9 mouse cellular contexts compared by ENCODE assay signal in the genomic region with DNA sequence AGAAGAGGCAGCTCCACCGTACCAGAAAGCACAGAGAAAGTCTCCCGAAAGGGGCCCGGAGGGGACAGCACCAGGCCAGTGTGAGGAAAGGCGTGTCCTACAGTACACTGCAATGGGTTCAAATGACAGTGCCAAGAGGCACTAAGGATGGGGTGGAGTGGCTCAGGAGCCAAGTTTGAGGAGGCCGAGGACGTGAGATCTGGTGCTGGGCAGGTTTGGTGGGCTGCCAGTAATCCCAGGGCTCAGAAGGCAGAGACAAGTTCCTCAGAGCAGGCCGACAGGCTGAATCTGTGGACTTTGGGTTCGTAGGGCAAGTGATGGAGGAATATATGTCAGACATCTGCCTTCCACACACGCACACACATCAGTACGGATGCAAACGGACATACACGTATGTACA. TPM values are rescaled to one million over a fixed set of nuclear protein-coding genes. Genes with fewer than 3 reads are reported as not detected.
DNase-seq lines count a peak whose midpoint lies in the region; ATAC-seq and TF ChIP-seq lines count a peak whose summit lies in the region.
"Had no signal": no experiment of that assay in that cellular context is flagged by ENCODE, and none has a peak within 500 bp of the region (broad histone marks: within the 10 kb centered on the region; RNA-seq: fewer than 3 reads in every experiment).

No protein-coding gene starts in this region.

- H3K9me3 ChIP-seq in midbrain, embryonic 10.5 days (replicated peaks) = no peaks in the 10 kb centered on the region
- no peaks in the 10 kb centered on the region for H3K9me3 ChIP-seq in midbrain, embryonic 16.5 days (replicated peaks; ENCODE audit: control insufficient read depth, low read length, poor library complexity, severe bottlenecking)
- H3K9me3 ChIP-seq in limb, embryonic 14.5 days (ENCODE audit: control insufficient read depth, low read length) = no peaks in the 10 kb centered on the region
- H3K9me3 ChIP-seq in stomach, postnatal 0 days (ENCODE audit: control insufficient read depth, low read length) = no peaks in the 10 kb centered on the region

- 81% methylated on average over 12 of the region's 12 CpGs for WGBS in midbrain, embryonic 10.5 days
- 71% methylated on average over 12 of the region's 12 CpGs for WGBS in midbrain, embryonic 16.5 days
- WGBS in limb, embryonic 14.5 days = 66% methylated on average over 12 of the region's 12 CpGs
- 56% methylated on average over 12 of the region's 12 CpGs for WGBS in stomach, postnatal 0 days

- no peak for ATAC-seq in midbrain, embryonic 16.5 days
- no peak for ATAC-seq in limb, embryonic 14.5 days (ENCODE audit: low FRiP score, low read depth)
- no peak for ATAC-seq in stomach, postnatal 0 days (ENCODE audit: low FRiP score, low TSS enrichment)
- no peak for ATAC-seq in megakaryocyte-erythroid progenitor cell, adult 5-6 weeks (replicated peaks; ENCODE audit: low FRiP score, low TSS enrichment, poor library complexity, severe bottlenecking)

- no peak for TF ChIP-seq POLR2A in limb, embryonic 14.5 days (IDR thresholded peaks at IDR 0.05; ENCODE audit: borderline replicate concordance, extremely low read depth, insufficient read depth, insufficient read length)

- DNase-seq in adrenal gland, adult 2 months = peak; percentile 48
- DNase-seq in adrenal gland, adult 8-10 months = no peak
- no peak for DNase-seq in midbrain, embryonic 10.5 days (ENCODE audit: low spot score)
- DNase-seq in limb, embryonic 14.5 days (ENCODE audit: low spot score) = no peak
- no peak for DNase-seq in stomach, postnatal 0 days (ENCODE audit: low spot score)
- DNase-seq in T-cell, adult 2 months (ENCODE audit: low spot score) = no peak
- DNase-seq: cerebellum, postnatal 25 days had no signal

- no peak for TF ChIP-seq EP300 in stomach, postnatal 0 days (optimal IDR thresholded peaks at IDR 0.05)

- H3K9ac ChIP-seq in midbrain, embryonic 16.5 days (ENCODE audit: low read depth, low read length) = no peak overlapping the region
- H3K9ac ChIP-seq in limb, embryonic 14.5 days (ENCODE audit: low read depth, low read length, severe bottlenecking) = 0 out of 2 replicates have a peak overlapping the region, but pooled peaks have one; percentile 53
- H3K9ac ChIP-seq in stomach, postnatal 0 days (ENCODE audit: low read length) = no peak overlapping the region

- peaks cover 59% of the 10 kb centered on the region for H3K4me1 ChIP-seq in midbrain, embryonic 10.5 days
- peaks cover 16% of the 10 kb centered on the region for H3K4me1 ChIP-seq in midbrain, embryonic 16.5 days (ENCODE audit: control insufficient read depth, insufficient read depth, low read length)
- H3K4me1 ChIP-seq in limb, embryonic 14.5 days (ENCODE audit: control insufficient read depth, insufficient read depth, low read length) = peaks cover 28% of the 10 kb centered on the region
- peaks cover 8% of the 10 kb centered on the region for H3K4me1 ChIP-seq in stomach, postnatal 0 days (replicated peaks; ENCODE audit: control insufficient read depth, insufficient read depth)

- TF ChIP-seq CTCF in stomach, postnatal 0 days (IDR thresholded peaks at IDR 0.05; ENCODE audit: low read depth) = no peak

- H3K27ac ChIP-seq in midbrain, embryonic 10.5 days (replicated peaks) = 0 out of 2 replicates have a peak overlapping the region, but pooled peaks have one; percentile 87
- H3K27ac ChIP-seq in midbrain, embryonic 16.5 days (ENCODE audit: low read length) = no peak overlapping the region
- H3K27ac ChIP-seq in limb, embryonic 14.5 days (replicated peaks; ENCODE audit: low read depth, low read length) = no peak overlapping the region
- H3K27ac ChIP-seq in stomach, postnatal 0 days (replicated peaks) = no peak overlapping the region

- no peaks in the 10 kb centered on the region for H3K27me3 ChIP-seq in midbrain, embryonic 10.5 days (ENCODE audit: low read depth, poor library complexity, severe bottlenecking)
- no peaks in the 10 kb centered on the region for H3K27me3 ChIP-seq in midbrain, embryonic 16.5 days (ENCODE audit: control insufficient read depth, insufficient read depth, low read depth, low read length)
- H3K27me3 ChIP-seq in limb, embryonic 14.5 days (ENCODE audit: control insufficient read depth, insufficient read depth, low read length) = no peaks in the 10 kb centered on the region
- H3K27me3 ChIP-seq in stomach, postnatal 0 days (ENCODE audit: control insufficient read depth, insufficient read depth, low read length) = no peaks in the 10 kb centered on the region

- no peak overlapping the region for H3K4me2 ChIP-seq in midbrain, embryonic 16.5 days (ENCODE audit: low read length)
- peak overlapping the region; percentile 79 for H3K4me2 ChIP-seq in limb, embryonic 14.5 days (replicated peaks; ENCODE audit: low read depth, low read length, severe bottlenecking)
- H3K4me2 ChIP-seq in stomach, postnatal 0 days (replicated peaks; ENCODE audit: low read depth) = peak overlapping the region; percentile 82

- peaks cover 40% of the 10 kb centered on the region for H3K36me3 ChIP-seq in midbrain, embryonic 10.5 days
- H3K36me3 ChIP-seq in midbrain, embryonic 16.5 days (ENCODE audit: control insufficient read depth, insufficient read depth, low read length) = no peaks in the 10 kb centered on the region
- H3K36me3 ChIP-seq in limb, embryonic 14.5 days (ENCODE audit: control insufficient read depth, insufficient read depth, low read length) = peaks cover 11% of the 10 kb centered on the region
- H3K36me3 ChIP-seq in stomach, postnatal 0 days (ENCODE audit: control insufficient read depth, insufficient read depth, low read length) = 0 out of 2 replicates have a peak, but pooled peaks cover 4% of the 10 kb centered on the region

- peak overlapping the region; percentile 87 for H3K4me3 ChIP-seq in midbrain, embryonic 10.5 days
- H3K4me3 ChIP-seq in midbrain, embryonic 16.5 days (ENCODE audit: low read depth, low read length) = no peak overlapping the region
- H3K4me3 ChIP-seq in limb, embryonic 14.5 days (replicated peaks; ENCODE audit: low read length) = peak overlapping the region; percentile 91
- peak overlapping the region; percentile 66; the same call in 1 of the 2 replicates for H3K4me3 ChIP-seq in stomach, postnatal 0 days (ENCODE audit: low read depth, low read length)

RNA-seq across cellular contexts. Expression of a gene that starts 1.1 kb away (rescaled TPM):
- total RNA-seq in adrenal gland, adult 2 months (2021) = 10 to 100 TPM in 1 of 2 experiments, 1 to 10 TPM in 1; 8.8 to 17.8 TPM
- 19.7 and 22.5 TPM in 2 replicates for polyA plus RNA-seq in adrenal gland, adult 2 months (2012; rRNA removed)
- total RNA-seq in adrenal gland, adult 8-10 months (2022) = 10 to 100 TPM; 17.5 to 22.1 (median 19.4) TPM
- 16.7 and 18.2 TPM in 2 replicates for polyA plus RNA-seq in midbrain, embryonic 10.5 days (2016; fragmentation: Nextera tagmentation; extraction: Ambion mirVana)
- 2.0 and 2.1 TPM in 2 replicates for polyA plus RNA-seq in midbrain, embryonic 16.5 days (2015; fragmentation: Nextera tagmentation; extraction: Ambion mirVana)
- polyA plus RNA-seq in limb, embryonic 14.5 days (2012; rRNA removed) = 26.3 and 32.9 TPM in 2 replicates
- 10.1 and 12.4 TPM in 2 replicates for polyA plus RNA-seq in limb, embryonic 14.5 days (2014; fragmentation: Nextera tagmentation; extraction: Ambion mirVana)
- polyA plus RNA-seq in stomach, postnatal 0 days (2015; fragmentation: Nextera tagmentation; extraction: Ambion mirVana) = 1.8 and 3.2 TPM in 2 replicates
- total RNA-seq in megakaryocyte-erythroid progenitor cell, adult 5-6 weeks (2014; fragmentation: Nextera tagmentation) = 32.1 and 34.7 TPM in 2 replicates
- total RNA-seq in megakaryocyte-erythroid progenitor cell, adult 5-6 weeks (2017) = 6.7 and 11.2 TPM in 2 replicates

RNA-seq across cellular contexts. Expression of a gene that starts 1.4 kb away (rescaled TPM):
- total RNA-seq in adrenal gland, adult 2 months (2021) = 100 to 1,000 TPM in 1 of 2 experiments, 10 to 100 TPM in 1; 63.4 to 125 TPM
- polyA plus RNA-seq in adrenal gland, adult 2 months (2012; rRNA removed) = 124 and 125 TPM in 2 replicates
- total RNA-seq in adrenal gland, adult 8-10 months (2022) = 100 to 1,000 TPM; 113 to 145 (median 123) TPM
- 75.3 and 79.2 TPM in 2 replicates for polyA plus RNA-seq in midbrain, embryonic 10.5 days (2016; fragmentation: Nextera tagmentation; extraction: Ambion mirVana)
- polyA plus RNA-seq in midbrain, embryonic 16.5 days (2015; fragmentation: Nextera tagmentation; extraction: Ambion mirVana) = 32.1 and 35.1 TPM in 2 replicates
- polyA plus RNA-seq in limb, embryonic 14.5 days (2012; rRNA removed) = 102 and 114 TPM in 2 replicates
- polyA plus RNA-seq in limb, embryonic 14.5 days (2014; fragmentation: Nextera tagmentation; extraction: Ambion mirVana) = 110 and 119 TPM in 2 replicates
- polyA plus RNA-seq in stomach, postnatal 0 days (2015; fragmentation: Nextera tagmentation; extraction: Ambion mirVana) = 72.0 and 72.4 TPM in 2 replicates
- 7.3 and 20.4 TPM in 2 replicates for total RNA-seq in megakaryocyte-erythroid progenitor cell, adult 5-6 weeks (2014; fragmentation: Nextera tagmentation)
- total RNA-seq in megakaryocyte-erythroid progenitor cell, adult 5-6 weeks (2017) = 5.4 and 9.6 TPM in 2 replicates

RNA-seq across cellular contexts. Expression of a gene that starts 54.0 kb away (rescaled TPM):
- total RNA-seq in adrenal gland, adult 2 months (2021) = 100 to 1,000 TPM in 1 of 2 experiments, 10 to 100 TPM in 1; 87.7 to 107 TPM
- 61.6 and 71.6 TPM in 2 replicates for polyA plus RNA-seq in adrenal gland, adult 2 months (2012; rRNA removed)
- total RNA-seq in adrenal gland, adult 8-10 months (2022) = 100 to 1,000 TPM in 2 of 4 experiments, 10 to 100 TPM in 2; 87.5 to 137 (median 109) TPM
- polyA plus RNA-seq in midbrain, embryonic 10.5 days (2016; fragmentation: Nextera tagmentation; extraction: Ambion mirVana) = 189 and 265 TPM in 2 replicates
- polyA plus RNA-seq in midbrain, embryonic 16.5 days (2015; fragmentation: Nextera tagmentation; extraction: Ambion mirVana) = 665 and 671 TPM in 2 replicates
- 121 and 137 TPM in 2 replicates for polyA plus RNA-seq in limb, embryonic 14.5 days (2012; rRNA removed)
- 104 and 110 TPM in 2 replicates for polyA plus RNA-seq in limb, embryonic 14.5 days (2014; fragmentation: Nextera tagmentation; extraction: Ambion mirVana)
- polyA plus RNA-seq in stomach, postnatal 0 days (2015; fragmentation: Nextera tagmentation; extraction: Ambion mirVana) = 55.7 and 56.7 TPM in 2 replicates
- total RNA-seq in megakaryocyte-erythroid progenitor cell, adult 5-6 weeks (2014; fragmentation: Nextera tagmentation) = 35.3 and 58.3 TPM in 2 replicates
- 28.3 and 36.1 TPM in 2 replicates for total RNA-seq in megakaryocyte-erythroid progenitor cell, adult 5-6 weeks (2017)
